Mouse (Mus musculus): ENCODE measurements around the gene Rbm38. TPM values are rescaled to one million over a fixed set of nuclear protein-coding genes. Genes with fewer than 3 reads are reported as not detected.

Gene Rbm38
- total RNA-seq (2021), result 100 to 1,000 TPM; 114 to 119 TPM
- long read RNA-seq, experiment 1, transcript Rbm38-203 (3 exons, 2,281 nt), result minor isoform, 6 of 158 reads
- long read RNA-seq, experiment 1, transcript Rbm38-206 (4 exons, 936 nt), result minor isoform, 11 of 158 reads
- long read RNA-seq, experiment 1, transcript Rbm38-201 (4 exons, 1,768 nt), result major isoform, 123 of 158 reads
- long read RNA-seq, experiment 1, partial matches to known transcripts, result 5 of 158 reads
- long read RNA-seq, experiment 1, other reads (novel, unspliced or antisense), result 5 of 158 reads
- long read RNA-seq, experiment 2, transcript Rbm38-206 (4 exons, 936 nt), result minor isoform, 12 of 231 reads
- long read RNA-seq, experiment 2, transcript Rbm38-203 (3 exons, 2,281 nt), result minor isoform, 7 of 231 reads
- long read RNA-seq, experiment 2, transcript Rbm38-201 (4 exons, 1,768 nt), result major isoform, 194 of 231 reads
- long read RNA-seq, experiment 2, partial matches to known transcripts, result 0 of 231 reads
- long read RNA-seq, experiment 2, other reads (novel, unspliced or antisense), result 13 of 231 reads

DNA sequence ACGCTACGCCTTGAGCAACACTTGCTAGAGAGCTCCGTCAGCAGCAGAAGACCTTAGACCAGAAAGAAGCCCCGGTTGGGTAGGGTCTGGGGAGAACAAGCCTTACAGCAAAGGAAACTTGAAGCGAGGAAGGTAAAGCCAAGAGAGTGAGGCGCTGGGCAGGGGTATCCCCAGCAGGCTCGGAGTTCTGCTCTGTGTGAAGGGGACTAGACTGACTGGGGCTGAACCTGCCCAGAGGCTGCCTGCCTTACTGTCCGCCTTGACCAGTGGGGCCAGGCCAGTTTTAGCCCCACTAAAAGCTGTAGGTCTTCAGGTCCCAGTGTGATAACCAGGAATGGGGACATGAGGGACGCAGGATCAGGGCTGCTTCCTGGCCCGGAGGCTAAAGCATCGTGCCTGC, at the start of gene Rbm38:
Rbm38 (plus strand) TSS at position 69 of the 400 bp plus-strand sequence.
- DNase-seq (ENCODE audit: low spot score in 2 of 2), result peak in 1 of 2 experiments; percentile 11

DNA sequence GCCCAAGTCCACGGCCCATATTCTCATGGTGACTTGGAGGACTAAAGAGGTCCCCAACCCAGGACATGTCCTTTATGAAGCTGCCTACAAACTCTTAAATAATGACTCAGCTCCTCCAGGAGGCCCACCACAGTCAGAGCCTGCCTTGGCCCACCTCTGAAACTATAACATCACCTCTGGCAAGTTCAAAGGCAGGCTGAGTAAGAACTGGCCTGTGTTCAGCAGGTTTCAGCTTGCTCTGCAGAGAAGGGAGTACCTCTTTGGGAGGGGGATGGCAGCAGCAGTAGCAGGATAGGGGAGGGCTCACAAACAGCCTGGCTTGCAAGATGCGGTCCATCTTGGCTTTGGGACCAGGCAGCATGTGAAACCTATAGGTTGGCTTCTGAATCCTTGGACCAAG, 48.4 kb upstream of the Rbm38 start:
- DNase-seq (ENCODE audit: low spot score in 2 of 2), result no peak

DNA sequence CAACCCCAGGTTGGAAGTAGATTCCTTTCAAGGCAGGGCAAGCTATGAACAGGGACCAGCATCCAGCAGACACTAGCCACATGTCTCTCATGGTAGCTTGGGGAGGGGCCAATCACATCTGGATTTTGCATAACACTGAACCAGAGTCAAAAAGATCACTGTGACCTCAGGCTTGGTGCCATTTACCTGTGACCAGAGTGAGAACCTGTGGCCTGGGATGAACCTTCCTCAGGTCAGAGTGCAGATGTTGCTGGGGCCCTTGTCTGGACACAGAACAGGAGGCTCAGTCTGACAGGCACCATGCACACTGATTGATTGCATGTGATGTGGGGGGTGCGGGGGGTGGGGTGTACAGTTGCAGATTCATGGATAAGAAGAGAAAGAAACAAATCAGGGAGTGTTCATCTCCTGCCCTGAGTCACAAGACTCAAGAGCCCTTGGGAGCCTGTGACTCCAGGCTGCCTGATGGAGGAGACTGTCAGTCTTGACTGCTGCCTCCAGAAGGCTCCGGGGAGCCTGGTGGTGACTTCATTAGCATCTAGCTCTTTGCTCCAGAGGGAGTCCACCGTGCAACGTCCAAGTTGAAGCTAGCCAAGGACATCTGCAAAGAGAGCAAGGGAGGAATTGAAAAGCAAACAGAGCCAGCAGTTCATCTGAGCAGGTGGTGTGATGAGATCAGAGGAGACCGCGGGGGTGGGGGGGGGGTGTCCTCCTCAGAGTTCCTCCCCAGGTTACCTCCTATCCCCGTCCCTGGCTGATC, 46.3 kb upstream of the Rbm38 start:
- peak in 1 of 2 experiments; percentile 39 for DNase-seq (ENCODE audit: low spot score in 2 of 2)

DNA sequence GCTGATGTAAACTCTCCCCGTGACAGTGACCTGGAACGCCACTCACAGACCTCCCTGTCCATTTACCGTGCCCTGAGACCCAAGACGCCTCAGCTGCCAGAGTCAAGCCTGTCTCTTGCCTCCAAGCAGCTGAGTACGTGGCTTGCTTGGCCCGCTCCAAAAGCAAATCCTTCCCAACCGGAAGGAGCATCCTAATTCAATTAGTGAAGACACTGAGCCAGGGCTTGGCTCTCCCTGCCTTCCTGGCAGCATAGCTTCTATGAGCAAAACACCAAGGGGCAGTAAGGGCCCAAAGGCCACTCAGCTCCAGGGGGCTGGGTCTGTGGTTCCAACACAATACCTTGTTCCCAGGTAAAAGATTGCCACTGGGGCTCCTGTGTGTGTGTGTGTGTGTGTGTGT, 45.6 kb upstream of the Rbm38 start:
- no peak for DNase-seq (ENCODE audit: low spot score in 2 of 2)

DNA sequence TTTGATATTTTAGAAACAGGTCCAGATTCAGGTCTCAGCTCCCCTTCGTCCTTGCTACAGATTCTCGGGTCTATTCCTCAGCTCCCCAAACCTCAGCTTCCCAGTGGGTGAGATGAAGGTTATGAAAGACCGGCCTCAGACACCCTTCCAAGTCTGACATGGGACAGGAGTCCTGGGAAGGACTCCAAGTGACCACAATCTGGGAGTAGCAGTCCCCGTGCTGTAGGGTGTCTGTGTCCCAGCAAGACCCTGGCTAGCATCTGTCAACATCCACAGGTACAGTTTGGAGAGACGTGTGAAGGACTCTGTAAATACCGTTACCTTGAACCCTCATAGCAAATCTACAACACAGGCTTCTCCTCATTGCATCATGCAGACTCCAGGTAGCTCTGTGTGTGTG, 45.1 kb upstream of the Rbm38 start:
- DNase-seq (ENCODE audit: low spot score in 2 of 2), result no peak

DNA sequence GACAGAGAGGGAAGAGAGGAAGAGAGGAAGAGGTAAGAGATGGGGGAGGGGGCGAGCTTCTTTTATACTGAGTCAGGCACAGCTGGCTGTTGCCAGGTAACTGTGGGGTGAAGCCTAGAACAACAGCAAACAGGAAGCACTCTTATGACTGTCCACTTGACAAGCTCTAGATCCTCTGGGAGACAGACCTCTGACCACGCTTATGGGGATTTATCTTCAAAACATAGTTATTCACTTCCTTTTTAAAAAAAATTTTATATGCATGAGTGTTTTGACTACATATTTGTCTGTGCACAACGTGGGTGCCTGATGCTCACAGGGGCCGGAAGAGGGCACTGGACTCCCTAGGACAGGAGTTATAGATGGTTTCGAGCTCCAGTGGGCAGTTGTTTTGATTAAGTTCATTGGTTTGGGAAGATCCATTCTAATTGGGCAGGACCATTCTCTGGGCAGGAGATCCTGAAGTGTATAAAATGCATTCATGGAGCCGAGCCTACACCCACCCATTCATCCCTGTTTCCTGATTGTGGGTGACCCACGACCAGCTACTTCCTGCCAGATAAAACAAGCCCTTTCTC, 43.5 kb upstream of the Rbm38 start:
- DNase-seq (ENCODE audit: low spot score in 2 of 2), result no peak

DNA sequence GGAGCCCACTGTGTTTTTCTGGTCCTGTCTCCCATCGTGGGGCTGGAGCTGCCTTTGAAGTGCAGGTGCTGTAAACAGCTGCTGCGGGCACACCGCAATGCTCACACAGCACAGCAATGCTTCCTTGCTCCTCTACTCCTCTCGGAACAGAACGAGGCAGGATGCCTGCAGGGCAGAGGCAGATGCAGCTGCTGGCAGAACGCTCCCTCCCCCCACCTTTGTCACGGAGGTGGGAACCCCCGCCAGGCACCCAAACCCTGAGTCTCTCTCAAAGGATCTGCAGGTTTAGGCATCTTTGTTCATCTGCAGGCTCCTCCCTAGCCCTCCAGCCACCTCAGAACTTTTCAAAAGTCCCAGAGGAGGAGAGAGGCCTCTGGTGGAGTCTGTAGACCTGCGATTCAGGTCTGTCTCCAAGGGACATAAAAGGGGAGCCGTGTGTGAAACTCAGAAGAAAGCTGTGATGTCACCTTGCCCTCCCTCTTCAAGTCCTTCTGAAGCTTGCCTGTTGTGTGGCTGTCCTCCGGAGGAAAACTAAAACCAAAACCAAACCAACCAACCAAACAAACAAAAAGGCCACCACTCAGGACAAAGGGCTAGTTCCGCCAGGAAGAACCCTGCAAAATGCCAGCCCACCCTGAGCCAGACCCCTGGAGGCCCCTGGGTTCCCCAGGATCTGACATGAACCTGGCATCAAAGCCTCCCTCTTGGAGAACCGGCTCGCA, 42.7 kb upstream of the Rbm38 start, which contains the start of gene Spo11:
Spo11 (plus strand) TSS at position 292 of the 722 bp plus-strand sequence.
- no peak for DNase-seq (ENCODE audit: low spot score in 2 of 2)

DNA sequence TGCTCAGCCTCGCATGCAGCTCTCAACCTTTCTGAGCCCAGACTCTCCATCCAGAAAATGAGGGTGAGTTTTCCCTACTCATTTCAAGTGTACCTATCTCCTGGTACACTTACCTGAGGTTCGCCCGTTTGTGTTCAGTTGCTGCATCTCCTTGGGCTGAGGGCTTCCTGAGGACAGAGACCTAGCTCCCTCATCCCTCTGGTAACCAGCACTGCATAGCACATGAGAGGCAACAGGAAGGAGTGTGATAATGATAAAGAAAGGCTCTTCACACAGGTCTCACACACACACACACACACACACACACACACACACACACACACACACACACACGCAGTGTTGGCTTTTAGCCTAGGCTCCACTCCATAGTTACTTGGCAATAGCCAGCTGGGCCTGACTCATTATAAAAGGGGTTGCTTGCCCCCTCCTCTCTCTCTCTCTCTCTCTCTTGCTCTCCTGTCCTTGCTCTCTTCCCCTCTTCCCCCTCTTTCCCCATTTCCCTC, 42.1 kb upstream of the Rbm38 start:
- no peak for DNase-seq (ENCODE audit: low spot score in 2 of 2)

DNA sequence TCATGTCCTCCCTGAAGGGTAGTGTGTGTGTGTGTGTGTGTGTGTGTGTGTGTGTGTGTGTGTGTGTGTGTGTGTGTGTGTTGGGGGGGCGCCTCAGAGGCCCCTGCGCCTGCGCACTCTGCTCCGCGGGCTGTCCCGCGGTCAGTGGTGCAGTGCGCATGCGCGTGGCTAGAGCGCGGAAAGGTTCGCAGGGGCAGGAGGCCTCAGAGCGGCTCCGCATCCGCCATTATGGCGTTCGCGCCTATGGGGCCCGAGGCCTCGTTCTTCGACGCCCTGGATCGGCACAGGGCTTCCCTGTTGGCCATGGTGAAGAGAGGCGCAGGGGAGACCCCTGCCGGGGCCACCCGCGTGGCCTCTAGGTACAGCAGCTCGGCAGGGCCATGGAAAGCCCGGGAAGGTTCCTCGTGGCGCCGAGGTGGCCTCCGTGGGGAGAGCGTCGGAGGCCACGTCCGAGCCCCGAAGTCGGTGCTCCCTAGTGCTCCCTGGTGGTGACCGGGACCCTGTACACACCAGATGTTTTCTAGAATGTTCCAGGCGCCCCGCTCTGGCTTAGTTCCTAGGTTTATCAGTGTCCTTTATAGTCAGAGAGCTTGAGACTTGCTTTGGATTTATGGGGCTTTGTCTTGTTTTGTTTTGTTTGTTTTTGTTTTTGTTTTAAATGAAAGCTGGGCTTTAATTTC, 40.5 kb upstream of the Rbm38 start:
- DNase-seq (ENCODE audit: low spot score in 2 of 2), result no peak

DNA sequence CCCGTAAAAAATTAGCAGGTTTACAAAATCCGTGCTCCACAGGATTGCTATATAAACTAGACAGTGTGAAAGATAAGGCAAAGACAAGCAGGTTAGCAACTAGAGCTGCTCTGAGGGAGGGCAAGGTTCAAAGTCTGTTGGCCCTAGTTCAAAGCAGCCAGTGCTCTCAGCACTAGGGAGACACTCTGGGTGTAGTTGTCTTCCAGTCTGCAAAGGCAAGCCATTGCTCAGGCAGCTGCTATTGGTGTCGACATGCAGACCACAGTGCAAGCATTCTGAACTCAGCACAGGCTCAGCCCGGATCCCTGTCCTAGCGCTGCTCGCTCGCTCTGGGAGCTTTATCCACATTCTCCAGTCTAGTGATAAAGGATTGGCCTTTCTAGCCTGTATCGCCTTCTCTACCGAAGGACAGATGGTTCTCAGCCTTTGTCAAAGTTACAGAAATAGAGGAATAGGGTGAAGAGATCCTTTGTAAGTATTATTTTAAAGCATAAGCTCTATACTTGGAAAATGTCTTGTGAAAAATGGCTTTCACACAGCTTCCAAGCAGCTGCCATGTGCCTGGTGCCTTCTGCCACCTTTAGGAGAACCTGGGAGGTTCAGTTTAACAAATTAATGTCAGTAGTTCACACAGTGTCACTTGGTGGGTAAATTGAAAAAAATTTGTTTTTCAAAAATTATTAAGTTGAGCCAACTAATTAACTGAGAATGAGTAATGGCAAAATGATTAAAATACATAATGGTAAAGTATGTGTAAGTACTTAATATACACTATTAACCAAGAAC, 37.3 kb upstream of the Rbm38 start:
- no peak for DNase-seq (ENCODE audit: low spot score in 2 of 2)

DNA sequence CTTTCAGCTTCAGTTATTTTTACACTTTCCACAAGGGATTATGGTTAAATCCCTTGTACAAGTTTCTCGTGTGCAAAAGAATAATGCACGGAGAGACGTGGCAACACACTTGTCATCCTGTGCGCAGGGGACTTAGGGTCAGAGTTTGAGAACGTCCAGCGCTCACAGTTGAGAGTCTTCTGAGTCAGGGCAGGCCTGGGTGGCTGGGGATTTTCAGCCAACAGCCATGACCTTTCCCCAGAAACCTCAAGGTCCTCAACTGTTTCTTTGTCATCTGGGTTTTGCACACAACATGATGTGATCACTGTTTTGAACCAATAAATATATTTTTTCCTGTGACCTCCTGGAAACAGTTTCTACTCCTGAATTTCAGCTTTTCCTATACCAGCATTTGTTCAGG, 30.1 kb upstream of the Rbm38 start:
- DNase-seq (ENCODE audit: low spot score in 2 of 2), result no peak

DNA sequence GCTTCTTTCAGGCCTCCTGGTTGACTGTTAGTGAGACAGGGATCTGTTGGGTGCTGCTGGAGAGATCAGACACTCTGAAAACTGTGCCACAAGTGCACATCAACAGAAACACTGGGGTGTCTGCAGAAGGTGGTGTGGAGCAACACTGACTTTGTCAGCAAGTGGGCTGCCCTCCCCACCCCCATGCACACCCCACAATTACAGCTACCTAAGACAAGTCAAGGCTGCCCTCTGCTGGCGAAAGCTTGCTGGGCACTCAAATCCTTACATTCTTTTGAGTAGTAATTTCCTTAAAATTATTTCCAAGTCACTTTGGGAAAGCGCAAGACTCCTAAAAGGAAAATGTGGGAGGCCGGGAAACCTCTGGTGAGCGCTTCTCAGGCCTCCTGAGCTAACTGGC, 24.1 kb upstream of the Rbm38 start:
- DNase-seq (ENCODE audit: low spot score in 2 of 2), result peak; percentile 56 to 73

DNA sequence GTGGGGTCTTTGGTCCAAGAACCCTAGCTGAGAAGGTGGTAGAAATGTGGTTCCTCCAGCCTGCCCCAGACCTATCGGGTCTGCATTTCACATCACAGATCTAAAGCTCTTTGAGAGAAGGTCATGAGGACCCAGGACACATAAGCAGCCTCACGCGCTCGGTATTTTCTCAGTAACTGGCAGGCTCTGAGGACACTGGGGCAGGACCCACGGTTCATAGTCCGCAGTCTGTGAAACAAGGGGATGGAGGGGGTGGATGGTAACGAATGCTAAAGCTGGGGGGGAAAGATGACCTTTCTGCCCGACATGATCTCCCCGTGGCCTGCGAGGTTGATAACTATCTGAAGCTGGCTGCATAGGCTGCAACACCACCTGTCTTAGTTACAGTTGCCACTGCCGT, 22.6 kb upstream of the Rbm38 start:
- no peak for DNase-seq (ENCODE audit: low spot score in 2 of 2)

DNA sequence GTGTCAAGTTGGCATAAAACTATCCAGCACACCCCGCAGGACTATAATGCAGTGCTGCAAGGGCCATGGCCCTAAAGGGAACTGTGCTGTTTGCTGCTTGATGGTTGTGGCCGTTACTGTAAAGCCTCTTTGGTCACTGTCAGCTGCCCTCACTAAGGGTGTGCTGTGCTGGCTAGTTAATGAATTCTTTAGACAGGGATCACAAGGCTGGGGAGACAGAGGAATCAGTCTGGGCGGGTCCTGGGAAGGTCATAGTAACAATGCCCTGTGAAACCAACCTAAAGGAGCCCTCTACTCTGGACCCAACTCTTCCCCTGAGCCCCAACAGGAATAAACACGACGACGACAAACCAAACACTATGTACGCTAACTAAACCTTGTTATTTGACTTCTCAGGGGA, 21.8 kb upstream of the Rbm38 start:
- DNase-seq (ENCODE audit: low spot score in 2 of 2), result no peak

DNA sequence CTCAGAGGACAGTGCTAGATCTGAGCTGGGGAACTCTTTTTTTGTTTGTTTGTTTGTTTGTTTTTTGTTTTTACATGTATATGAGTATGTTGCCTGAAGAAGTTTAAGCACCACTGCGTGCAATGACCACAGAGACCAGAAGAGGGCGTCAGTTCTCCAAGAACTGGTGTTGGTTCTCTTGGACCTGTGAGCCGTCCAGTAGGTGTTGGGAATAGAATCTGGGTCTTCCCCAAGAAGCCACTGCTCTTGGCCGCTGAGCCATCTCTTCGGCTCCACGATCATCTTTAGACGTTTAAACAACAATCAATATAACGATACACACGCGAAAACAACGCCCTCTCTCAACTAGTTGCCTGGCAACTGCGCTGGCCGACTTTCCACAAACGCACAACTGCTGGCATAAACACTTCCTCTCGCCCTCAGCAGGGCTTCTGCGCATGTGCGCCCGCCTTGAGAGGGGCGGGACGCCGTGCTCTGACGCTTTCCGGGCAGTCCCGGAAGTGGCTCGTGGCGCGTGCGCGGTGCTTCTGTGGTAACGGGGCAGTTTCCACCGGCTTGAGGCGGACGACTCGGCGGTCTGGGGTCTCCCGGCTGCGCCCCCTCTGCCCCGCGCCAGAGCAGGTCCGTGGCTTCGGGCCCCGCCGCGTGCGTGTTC, 20.5 kb upstream of the Rbm38 start, which contains the start of gene Rae1:
Rae1 (plus strand) TSS at position 488 of the 655 bp plus-strand sequence.
- DNase-seq (ENCODE audit: low spot score in 2 of 2), result peak; percentile 99

DNA sequence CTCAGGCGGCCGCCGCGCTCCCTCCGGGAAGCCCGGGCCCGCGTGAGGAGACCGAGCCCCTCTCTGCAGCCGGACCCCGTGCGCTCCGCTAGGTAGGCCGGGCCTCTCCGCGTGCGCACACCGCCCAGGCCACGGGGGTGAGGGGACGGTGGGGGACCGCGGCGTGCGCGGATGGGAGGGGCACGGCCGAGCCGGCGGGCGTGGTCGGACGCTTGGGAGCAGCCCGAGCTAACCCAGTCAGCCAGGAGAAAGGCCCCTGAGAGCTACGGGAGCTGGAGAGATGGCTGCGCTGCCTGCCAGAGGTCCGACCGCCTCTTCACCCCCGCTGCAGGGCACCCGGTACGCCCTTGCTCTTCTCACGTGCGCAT, 20.0 kb upstream of the Rbm38 start:
- peak; percentile 59 to 72 for DNase-seq (ENCODE audit: low spot score in 2 of 2)

DNA sequence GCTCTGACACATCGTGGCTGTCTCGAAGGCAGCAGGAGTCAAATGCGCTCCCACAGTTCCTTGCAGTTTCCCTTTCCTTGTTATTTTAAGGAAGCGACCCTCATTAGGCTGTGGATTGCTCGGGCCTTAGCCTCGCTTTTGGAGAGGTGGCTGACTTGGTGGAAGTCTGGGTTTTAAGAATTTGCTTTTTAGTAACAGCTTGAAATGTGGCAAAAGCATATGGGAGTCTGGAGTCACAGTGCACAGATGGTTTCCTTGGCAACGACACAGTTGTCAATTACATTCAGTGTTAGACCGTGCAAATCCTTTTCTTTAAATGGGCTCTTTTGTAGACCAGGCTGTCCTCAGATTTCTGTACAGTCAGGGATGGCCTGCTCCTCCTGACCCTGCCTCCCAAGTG, 19.4 kb upstream of the Rbm38 start:
- DNase-seq (ENCODE audit: low spot score in 2 of 2), result no peak

DNA sequence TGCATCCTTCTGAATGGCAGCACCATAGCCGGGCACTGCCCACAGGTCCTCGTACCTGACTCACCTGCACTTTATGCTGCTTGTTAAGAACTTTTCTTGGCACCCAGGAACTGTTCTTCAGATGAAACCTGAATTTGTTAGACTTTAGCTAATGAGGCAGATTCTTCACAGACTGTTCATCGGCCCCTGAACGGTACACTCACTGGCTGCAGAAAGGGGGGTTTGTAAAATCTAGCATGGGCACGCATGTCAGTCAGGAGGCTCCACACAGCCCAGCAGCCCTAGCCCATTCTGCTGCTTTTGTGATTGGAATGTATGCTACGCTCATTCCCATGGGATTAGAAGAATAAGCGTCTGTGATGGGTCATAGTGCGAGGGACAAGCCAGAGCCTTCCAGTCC, 16.6 kb upstream of the Rbm38 start:
- no peak for DNase-seq (ENCODE audit: low spot score in 2 of 2)

DNA sequence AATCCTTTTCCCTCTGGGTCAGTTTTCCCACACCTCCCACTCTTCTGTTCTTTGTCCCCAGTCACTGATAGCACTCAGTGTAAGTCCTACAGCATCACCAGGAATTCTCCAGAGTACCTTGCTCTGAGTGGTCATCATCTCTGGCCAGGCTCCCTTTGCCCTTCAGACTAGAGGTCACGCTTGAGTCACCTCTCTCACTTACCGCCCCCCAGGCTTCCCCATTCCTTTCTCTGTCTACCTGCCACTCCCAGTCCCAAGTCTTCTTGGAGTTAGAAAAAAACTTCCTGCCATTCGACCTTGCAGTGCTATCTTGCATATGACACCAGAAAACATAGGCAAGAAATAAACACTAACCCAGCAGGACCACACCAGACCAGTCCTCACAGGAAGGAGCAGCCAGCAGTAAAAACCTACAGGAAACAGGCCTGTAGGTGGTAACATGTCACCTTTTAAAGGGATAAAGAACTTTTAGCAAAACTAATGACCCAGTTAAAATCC, 10.0 kb upstream of the Rbm38 start:
- no peak for DNase-seq (ENCODE audit: low spot score in 2 of 2)

Data from gastrocnemius, postnatal 4 days (tissue).